Mouse (Mus musculus): ENCODE data around the gene Coro7. TPM values are rescaled to one million over a fixed set of nuclear protein-coding genes. Genes with fewer than 3 reads are reported as not detected.
"Not testable (repeated sequence)": the region's sequence is repeated elsewhere in the genome, so short reads cannot be mapped to it uniquely, and the experiment has no call there.

The Coro7 gene
- polyA plus RNA-seq, 1 experiment from 2014 or later = 21.4 TPM

DNA sequence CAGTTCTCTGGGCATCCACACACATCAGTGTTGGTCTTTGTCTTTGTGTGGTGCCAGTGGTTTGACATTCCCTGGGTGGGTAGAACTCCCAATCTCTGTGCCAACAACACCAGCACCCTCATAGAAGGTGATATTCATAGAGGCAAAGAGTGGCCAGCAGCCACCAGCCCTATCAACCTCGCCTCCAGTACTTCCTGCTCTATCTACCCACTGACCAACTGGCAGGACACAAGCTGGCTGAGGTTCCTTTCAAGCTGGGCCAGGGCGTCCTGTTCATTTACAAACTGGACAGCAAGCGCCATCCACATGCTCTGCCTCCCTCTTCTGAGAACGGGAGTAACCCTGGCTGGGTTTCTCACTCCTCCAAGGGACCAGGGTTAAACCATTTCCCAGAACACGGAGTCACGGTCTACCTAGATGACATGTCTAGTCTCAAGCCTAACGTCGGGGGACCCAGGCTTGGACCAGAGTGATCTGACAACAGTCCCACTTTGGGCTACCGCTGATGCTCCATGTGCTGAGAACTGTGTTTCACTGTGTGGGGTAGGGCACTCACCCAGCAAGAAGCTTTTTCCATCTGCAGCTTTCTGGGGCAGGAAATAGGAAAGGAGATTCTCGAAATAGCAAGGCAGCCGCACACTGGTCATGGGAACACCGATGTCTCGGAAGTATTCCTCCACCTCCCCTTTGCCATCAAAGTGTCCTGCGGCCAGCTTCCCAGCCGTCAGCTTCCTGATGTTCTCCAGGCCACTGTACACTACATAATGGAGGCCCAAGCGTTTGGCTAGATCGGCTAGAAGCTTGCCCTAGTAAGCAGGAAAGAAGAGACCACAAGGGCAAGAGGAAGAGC lies 34.5 kb upstream of the Coro7 start:
- DNase-seq (ENCODE audit: low spot score) = no peak
- Histone ChIP-seq H3K4me1 (peaks cover 10% of the 10 kb centered on the region), H3K9me3 (replicated peaks) (no peaks in the 10 kb centered on the region), H3K27ac (replicated peaks) (no peak overlapping the region), H3K36me3 (peaks cover 79% of the 10 kb centered on the region), H3K27me3 (ENCODE audit: low read depth, poor library complexity, severe bottlenecking) (no peaks in the 10 kb centered on the region), H3K4me3 (no peak overlapping the region)
- WGBS = 93% methylated on average over 17 of the region's 17 CpGs

DNA sequence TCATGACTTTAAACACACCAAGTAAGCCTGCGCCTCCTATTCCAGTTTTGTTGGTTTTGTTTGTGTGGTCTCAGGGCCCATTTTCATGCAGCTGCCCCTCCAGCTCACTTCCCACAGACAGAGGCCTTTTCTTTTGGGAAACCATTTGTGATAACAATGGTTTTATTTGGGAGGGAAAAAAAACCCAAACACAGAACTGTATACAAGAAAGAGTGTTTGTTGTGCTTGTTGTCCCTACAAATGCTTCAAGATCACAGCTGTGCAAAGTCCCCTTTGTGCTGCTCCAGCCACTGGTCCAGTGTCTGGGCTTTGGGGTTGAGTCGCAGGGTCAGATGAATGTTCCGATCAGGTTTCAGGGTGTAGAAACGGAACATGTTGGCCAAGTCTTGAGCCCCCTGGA lies 31.6 kb upstream of the Coro7 start:
- Histone ChIP-seq H3K4me3 (no peak overlapping the region), H3K27ac (replicated peaks) (no peak overlapping the region), H3K9me3 (replicated peaks) (no peaks in the 10 kb centered on the region), H3K27me3 (ENCODE audit: low read depth, poor library complexity, severe bottlenecking) (no peaks in the 10 kb centered on the region), H3K36me3 (peaks cover 100% of the 10 kb centered on the region), H3K4me1 (no peaks in the 10 kb centered on the region)
- WGBS = 95% methylated on average over 4 of the region's 4 CpGs
- no peak for DNase-seq (ENCODE audit: low spot score)

DNA sequence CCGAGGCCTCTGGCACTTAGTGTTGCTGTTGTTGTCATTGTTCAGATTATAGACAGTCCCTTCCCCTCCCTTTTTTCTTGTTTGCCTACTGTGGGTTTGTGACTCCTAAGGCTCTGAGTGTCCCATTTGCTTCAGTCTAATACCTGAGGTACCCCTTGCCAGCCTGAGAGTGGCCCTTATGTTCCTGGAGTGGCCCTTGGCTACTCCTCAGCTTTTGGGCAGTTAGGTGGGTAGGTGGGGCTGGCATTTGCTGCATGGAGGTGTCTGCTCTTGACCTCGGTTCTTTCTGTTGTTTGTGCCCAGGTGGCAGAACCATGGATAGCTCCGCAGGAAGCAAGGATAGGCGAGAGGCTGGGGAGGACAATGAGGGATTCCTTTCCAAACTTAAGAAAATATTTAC lies 26.0 kb upstream of the Coro7 start:
- H3K4me3 ChIP-seq = no peak overlapping the region
- no peak for DNase-seq (ENCODE audit: low spot score)
- H3K9me3 ChIP-seq (replicated peaks) = no peaks in the 10 kb centered on the region
- H3K4me1 ChIP-seq = no peaks in the 10 kb centered on the region
- H3K27ac ChIP-seq (replicated peaks) = no peak overlapping the region
- H3K27me3 ChIP-seq (ENCODE audit: low read depth, poor library complexity, severe bottlenecking) = no peaks in the 10 kb centered on the region
- H3K36me3 ChIP-seq = peaks cover 100% of the 10 kb centered on the region
- WGBS = 75% methylated on average over 4 of the region's 4 CpGs

DNA sequence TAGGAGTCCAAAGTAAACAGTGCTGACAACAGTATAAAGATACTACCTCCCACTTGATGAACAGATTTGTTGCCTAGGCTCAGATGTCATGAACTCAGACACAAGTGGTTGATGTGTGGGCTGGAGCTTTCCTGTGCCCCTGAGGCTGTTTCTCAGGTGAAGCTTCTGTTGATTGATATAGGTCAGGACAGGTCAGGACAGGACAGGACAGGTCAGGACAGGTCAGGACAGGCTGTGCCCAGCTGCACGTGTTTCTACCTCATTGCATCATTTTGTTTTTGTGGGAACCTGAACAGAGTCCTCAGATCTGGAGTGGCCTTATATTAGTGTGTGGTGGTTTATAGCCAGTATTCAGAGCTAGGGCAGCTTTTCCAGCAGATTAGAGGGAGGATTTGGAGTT lies 23.1 kb upstream of the Coro7 start:
- Histone ChIP-seq H3K27me3 (ENCODE audit: low read depth, poor library complexity, severe bottlenecking) (no peaks in the 10 kb centered on the region), H3K9me3 (replicated peaks) (no peaks in the 10 kb centered on the region), H3K27ac (replicated peaks) (no peak overlapping the region), H3K4me3 (no peak overlapping the region), H3K36me3 (peaks cover 100% of the 10 kb centered on the region), H3K4me1 (no peaks in the 10 kb centered on the region)
- DNase-seq (ENCODE audit: low spot score) = no peak
- WGBS = 74% methylated on average over 1 of the region's 1 CpGs

DNA sequence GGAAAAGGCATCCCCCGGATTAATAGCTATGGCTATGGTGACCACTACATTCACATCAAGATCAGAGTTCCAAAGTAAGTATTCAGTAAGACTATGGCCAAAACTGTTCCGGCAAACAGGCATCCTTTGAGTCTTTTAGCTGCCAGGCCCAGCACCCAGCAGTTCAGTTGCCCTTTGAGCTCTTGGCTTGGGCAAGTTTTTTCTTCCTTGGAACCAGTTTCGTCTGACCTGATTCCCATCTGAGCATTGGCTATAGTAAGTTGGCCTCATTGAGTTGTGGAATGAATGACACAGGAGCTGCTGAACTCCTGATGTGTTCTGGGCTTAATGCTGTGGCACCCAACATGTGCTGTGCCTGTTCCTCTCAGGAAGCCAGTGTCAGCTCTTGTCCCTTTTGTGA lies 21.6 kb upstream of the Coro7 start:
- peaks cover 100% of the 10 kb centered on the region for H3K36me3 ChIP-seq
- no peaks in the 10 kb centered on the region for H3K9me3 ChIP-seq (replicated peaks)
- no peaks in the 10 kb centered on the region for H3K27me3 ChIP-seq (ENCODE audit: low read depth, poor library complexity, severe bottlenecking)
- H3K4me3 ChIP-seq = no peak overlapping the region
- DNase-seq (ENCODE audit: low spot score) = no peak
- no peak overlapping the region for H3K27ac ChIP-seq (replicated peaks)
- H3K4me1 ChIP-seq = no peaks in the 10 kb centered on the region
- WGBS = 92% methylated on average over 3 of the region's 3 CpGs

DNA sequence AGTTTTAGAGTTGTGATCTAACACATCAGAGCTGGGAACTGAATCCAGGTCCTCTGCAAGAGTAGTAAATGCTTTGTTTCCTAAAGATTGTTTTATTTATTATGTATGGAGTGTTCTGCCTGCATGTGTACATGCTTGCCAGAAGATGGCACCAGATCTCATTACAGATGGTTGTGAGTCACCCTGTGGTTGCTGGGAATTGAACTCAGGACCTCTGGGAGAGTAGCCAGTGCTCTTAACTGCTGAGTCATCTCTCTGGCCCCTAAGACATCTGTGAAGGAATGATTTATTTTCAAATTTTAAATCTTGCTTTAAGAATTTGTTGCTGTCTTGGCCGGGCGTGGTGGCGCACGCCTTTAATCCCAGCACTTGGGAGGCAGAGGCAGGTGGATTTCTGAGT lies 9.8 kb upstream of the Coro7 start:
- H3K27ac ChIP-seq (replicated peaks); H3K4me3 ChIP-seq; DNase-seq (ENCODE audit: low spot score); H3K9me3 ChIP-seq (replicated peaks); H3K27me3 ChIP-seq (ENCODE audit: low read depth, poor library complexity, severe bottlenecking): not testable (repeated sequence)
- over 99% methylated on average over 4 of the region's 4 CpGs for WGBS
- H3K36me3 ChIP-seq = peaks cover 74% of the 10 kb centered on the region
- H3K4me1 ChIP-seq = peaks cover 11% of the 10 kb centered on the region

DNA sequence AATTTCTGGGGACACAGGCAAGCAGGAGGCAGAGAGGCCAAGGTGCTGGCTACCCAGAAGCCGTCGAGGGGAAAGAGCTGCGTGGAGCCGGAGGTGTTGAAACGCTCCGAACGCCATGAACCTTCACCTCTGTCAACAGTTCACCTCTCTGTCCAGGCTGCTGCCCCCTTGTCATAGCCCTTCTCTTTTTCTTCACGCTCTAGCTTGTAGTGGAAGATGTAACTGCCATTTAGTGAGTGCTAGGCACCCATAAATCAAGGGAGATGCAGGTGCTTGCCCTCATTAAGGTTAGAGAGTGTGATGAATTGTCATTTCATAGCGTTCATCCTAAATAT lies 4.8 kb upstream of the Coro7 start:
- no peak for DNase-seq (ENCODE audit: low spot score)
- Histone ChIP-seq H3K36me3 (peaks cover 26% of the 10 kb centered on the region), H3K27ac (replicated peaks) (peak overlapping the region; percentile 85), H3K4me1 (peaks cover 28% of the 10 kb centered on the region), H3K9me3 (replicated peaks) (no peaks in the 10 kb centered on the region; the same call in 1 of the 2 replicates), H3K27me3 (ENCODE audit: low read depth, poor library complexity, severe bottlenecking) (no peaks in the 10 kb centered on the region), H3K4me3 (peak overlapping the region; percentile 83)
- 3% methylated on average over 9 of the region's 9 CpGs for WGBS

DNA sequence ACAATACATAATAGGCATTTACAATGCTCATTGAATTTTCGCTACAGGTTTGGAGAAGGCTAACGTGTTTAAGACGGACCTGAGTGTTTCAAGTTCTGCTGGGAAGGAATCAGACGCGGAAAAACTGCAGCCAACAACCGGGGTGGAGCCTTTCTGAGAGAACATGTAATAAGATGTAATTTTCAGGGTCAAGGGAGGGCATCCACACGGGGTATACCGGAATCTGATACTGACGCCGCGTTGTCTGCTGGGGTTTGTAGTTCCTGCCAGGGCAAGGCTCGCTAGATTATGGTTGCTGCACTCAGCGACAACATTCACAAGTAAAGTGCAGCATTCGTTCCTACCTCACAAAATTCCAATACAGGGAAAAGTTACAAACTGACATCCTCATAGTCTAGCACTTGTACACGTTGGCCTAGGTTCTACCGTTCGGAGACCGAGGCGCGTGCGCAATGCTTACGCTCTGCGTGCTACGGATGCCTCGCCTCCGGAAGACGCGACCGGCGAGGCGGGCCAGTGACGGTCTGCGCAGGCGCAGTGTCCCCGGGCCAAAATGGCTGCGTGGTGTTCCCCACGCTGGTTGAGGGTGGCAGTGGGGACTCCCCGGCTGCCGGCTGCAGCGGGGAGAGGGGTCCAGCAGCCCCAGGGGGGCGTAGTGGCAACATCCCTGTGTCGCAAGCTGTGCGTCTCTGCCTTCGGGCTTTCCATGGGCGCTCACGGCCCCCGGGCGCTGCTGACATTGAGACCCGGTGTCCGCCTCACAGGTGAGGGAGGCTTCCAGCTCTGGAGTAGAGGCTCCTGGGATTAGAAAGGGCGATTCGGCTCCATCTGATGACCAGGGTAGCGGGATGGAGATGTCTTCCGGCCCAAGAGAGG lies 4.2 kb upstream of the Coro7 start:
- Histone ChIP-seq H3K27ac (replicated peaks) (peak overlapping the region; percentile 85), H3K27me3 (ENCODE audit: low read depth, poor library complexity, severe bottlenecking) (no peaks in the 10 kb centered on the region), H3K9me3 (replicated peaks) (no peaks in the 10 kb centered on the region), H3K36me3 (peaks cover 20% of the 10 kb centered on the region), H3K4me1 (peaks cover 34% of the 10 kb centered on the region), H3K4me3 (peak overlapping the region; percentile 83)
- DNase-seq (ENCODE audit: low spot score) = peak; percentile 95
- under 1% methylated on average over 54 of the region's 54 CpGs for WGBS

DNA sequence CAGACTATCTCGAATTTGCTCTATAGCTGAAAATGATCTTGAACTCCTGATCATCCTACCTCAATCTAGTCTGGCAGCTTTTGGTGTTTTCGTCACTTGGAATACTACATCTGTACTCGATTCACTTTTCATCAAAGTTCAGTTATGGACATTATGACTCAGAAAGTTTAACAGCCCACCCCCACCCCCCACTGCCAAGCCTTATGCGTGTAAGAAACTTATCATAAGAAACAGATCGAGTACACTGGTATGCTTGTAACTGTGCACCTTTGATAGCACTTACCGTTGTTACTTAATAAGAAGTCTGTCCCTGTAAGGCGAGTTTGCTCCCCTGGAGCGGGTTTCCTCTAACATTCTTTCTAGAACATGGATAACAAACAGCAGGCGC lies 3.6 kb upstream of the Coro7 start:
- peak overlapping the region; percentile 85 for H3K27ac ChIP-seq (replicated peaks)
- DNase-seq (ENCODE audit: low spot score) = no peak
- WGBS = 37% methylated on average over 9 of the region's 9 CpGs

DNA sequence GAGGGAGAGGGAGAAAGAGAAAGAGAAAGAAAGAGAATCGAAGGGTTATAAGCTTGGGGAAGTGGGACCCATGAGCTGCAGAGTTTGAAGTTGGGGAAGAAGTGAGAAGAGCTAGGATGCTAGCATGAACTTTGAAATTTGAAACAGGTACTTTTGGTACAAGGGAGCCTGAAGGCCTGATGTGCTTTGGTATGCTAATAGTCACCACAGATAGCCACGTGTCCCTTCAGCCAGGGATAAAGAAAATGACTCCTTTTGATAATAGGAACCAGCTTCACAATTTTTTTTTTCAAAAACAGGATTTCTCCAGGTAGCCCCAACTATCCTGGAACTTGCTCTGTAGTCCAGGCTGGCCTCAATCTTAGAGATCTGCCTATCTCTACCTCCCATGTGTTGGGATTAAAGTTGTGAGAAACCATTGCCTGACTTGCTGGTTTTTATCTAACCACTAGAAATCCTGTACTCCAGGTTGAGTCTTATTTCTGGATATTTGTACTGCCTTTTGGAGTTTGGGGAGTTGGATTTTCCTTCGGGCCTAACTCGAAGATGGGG lies 3.1 kb upstream of the Coro7 start:
- WGBS = 81% methylated on average over 4 of the region's 4 CpGs
- no peaks in the 10 kb centered on the region for H3K27me3 ChIP-seq (ENCODE audit: low read depth, poor library complexity, severe bottlenecking)
- no peak for DNase-seq (ENCODE audit: low spot score)
- no peaks in the 10 kb centered on the region for H3K9me3 ChIP-seq (replicated peaks)
- peak overlapping the region; percentile 85; the same call in 1 of the 2 replicates for H3K27ac ChIP-seq (replicated peaks)
- peak overlapping the region; percentile 83 for H3K4me3 ChIP-seq
- peaks cover 11% of the 10 kb centered on the region for H3K36me3 ChIP-seq
- H3K4me1 ChIP-seq = peaks cover 43% of the 10 kb centered on the region

More for the DNA sequence above, 3.6 kb upstream of the Coro7 start:
- Histone ChIP-seq H3K4me1 (peaks cover 40% of the 10 kb centered on the region), H3K36me3 (peaks cover 16% of the 10 kb centered on the region), H3K4me3 (peak overlapping the region; percentile 83), H3K27me3 (ENCODE audit: low read depth, poor library complexity, severe bottlenecking) (no peaks in the 10 kb centered on the region), H3K9me3 (replicated peaks) (no peaks in the 10 kb centered on the region)

DNA sequence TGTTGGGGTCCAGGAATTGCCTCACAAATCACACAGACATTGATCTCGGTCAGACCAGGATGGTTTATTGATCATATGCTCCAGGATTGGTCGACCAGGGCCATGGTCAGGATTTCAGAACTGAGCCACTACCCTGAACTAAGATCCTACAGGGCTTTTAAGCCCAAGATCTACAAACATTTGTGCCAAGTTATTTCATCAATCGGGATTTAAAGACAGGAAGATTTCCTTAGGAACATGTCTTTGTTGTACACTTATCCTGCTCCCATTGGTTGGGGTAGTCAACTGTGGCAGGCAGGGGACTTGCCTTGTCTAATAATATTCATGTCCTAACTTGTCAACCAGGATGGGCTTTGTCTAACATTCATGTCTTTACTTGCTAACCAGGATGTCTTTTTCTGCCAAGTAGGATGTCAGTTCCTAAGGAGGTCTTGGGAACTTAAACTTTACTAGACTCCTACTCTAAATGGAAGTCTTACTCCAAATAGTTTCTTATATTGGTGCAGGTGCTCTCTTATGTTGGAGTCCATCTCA lies 1.4 kb upstream of the Coro7 start:
- WGBS = 89% methylated on average over 3 of the region's 3 CpGs
- not testable (repeated sequence) for H3K9me3 ChIP-seq (replicated peaks); H3K36me3 ChIP-seq; DNase-seq (ENCODE audit: low spot score); H3K27ac ChIP-seq (replicated peaks); H3K4me3 ChIP-seq; H3K27me3 ChIP-seq (ENCODE audit: low read depth, poor library complexity, severe bottlenecking)
- peaks cover 43% of the 10 kb centered on the region for H3K4me1 ChIP-seq

DNA sequence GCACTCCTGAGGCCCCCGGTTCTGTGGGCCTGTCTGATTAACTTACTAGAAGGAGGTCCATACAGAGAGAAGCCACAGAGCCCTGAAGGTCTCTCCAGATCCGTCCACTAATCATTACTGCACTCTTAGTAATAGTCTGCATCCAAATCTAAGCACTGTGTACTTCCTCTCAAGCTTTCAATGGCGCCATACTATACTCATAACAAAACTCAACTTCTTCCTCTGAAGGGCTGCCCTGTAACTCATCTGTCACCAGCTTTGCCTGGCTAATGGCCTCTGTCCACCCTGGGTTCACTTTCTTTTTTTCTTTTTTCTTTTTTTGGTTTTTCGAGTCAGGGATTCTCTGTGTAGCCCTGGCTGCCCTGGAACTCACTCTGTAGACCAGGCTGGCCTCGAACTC lies 1.5 kb downstream of the Coro7 start:
- Histone ChIP-seq H3K4me1 (peaks cover 27% of the 10 kb centered on the region), H3K9me3 (replicated peaks) (no peaks in the 10 kb centered on the region), H3K36me3 (peaks cover 27% of the 10 kb centered on the region), H3K27me3 (ENCODE audit: low read depth, poor library complexity, severe bottlenecking) (no peaks in the 10 kb centered on the region), H3K27ac (replicated peaks) (no peak overlapping the region), H3K4me3 (peak overlapping the region; percentile 78; the same call in 1 of the 2 replicates)
- whole genome bisulfite sequencing = 83% methylated on average over 5 of the region's 5 CpGs
- no peak for DNase-seq (ENCODE audit: low spot score)

Measured in midbrain, embryonic 10.5 days (tissue).